Mouse (Mus musculus): ENCODE results near the gene Kif27.

Kif27 gene

GRCm38 (mm10) chr13:58276256-58276655, 82.7 kb downstream of the Kif27 start:
- DNase-seq (ENCODE audit: low spot score) = peak; percentile 39

DNA sequence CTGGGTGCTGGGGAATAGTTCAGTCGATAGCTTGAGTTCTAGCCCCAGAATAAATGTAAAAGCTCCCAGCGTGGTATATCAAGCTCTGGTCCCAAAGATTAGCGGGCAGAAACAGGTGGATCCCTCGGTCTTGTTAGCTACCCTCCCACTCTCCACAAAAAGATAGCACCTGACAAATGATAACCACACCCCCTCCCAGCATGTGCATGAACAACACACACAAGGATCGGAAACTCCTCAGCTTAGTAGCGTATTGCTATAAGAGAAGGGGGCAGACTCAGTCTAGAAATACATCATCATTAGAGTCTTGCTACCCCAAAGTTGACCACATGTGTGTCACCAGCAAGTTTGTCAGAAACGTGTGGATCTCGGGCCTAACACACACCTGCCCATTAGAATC, 83.3 kb downstream of the Kif27 start, which contains the start of gene Gkap1:
Gene Gkap1, minus strand, starts transcription at position 101 of the 400 bp plus-strand sequence.
- DNase-seq (ENCODE audit: low spot score) = no peak

- DNase-seq (ENCODE audit: low spot score) = no peak
Observed at GRCm38 (mm10) chr13:58275076-58275475, 83.8 kb downstream of the Kif27 start.

GRCm38 (mm10) chr13:58274259-58274991, 84.5 kb downstream of the Kif27 start:
- DNase-seq (ENCODE audit: low spot score) = peak; percentile 86

DNA sequence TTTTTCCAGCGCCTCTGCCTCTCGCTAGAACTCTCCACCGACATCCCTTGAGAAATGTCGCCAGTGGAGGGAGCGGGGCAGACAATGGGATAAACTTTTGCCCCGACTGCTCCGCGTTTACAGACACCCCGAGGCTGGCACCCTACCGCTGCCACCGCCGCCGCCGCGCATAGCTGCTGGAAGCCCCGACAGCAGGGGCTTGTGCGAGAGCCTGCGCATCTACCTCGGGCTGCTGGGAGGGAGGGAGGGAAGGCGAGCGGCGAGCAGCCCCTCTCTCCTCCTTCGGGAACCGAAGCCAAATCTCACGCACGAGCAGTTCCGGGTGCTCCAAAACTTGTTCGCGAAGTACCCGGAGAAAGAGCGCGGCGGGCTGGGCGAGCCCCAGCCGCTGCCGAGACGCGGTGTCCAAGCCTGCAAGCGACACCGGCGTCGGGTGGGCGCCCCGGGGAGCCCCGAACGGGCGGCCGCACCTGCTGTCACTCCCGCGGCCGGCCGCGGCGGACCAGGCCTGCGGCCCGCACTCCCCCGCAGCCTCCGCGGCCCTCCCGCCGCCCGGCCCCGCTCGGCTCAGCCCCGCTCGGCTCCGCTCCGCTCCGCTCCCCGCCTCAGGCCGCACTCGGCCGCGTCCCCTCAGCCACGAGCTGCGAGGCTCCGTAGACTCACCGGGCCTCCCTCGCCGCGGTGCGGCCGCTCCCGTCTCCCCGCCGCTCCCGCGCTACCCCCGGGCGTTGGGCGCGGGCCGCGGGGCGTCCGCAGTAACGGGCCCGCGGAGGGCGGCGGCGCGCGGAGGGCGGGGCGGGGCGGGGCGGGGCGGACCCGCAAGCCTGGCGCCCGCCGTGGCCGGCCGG, 85.3 kb downstream of the Kif27 start:
- peak; percentile 49 for DNase-seq (ENCODE audit: low spot score)

- no peak for DNase-seq (ENCODE audit: low spot score)
Observed at GRCm38 (mm10) chr13:58266864-58267263, 92.1 kb downstream of the Kif27 start.

- no peak for DNase-seq (ENCODE audit: low spot score)
Observed at GRCm38 (mm10) chr13:58263546-58263945, 95.4 kb downstream of the Kif27 start.

- DNase-seq (ENCODE audit: low spot score) = no peak
Observed at GRCm38 (mm10) chr13:58261674-58262073, 97.2 kb downstream of the Kif27 start.

GRCm38 (mm10) chr13:58253268-58253667, 105.7 kb downstream of the Kif27 start:
- no peak for DNase-seq (ENCODE audit: low spot score)

GRCm38 (mm10) chr13:58248957-58249356, 110.0 kb downstream of the Kif27 start:
- DNase-seq (ENCODE audit: low spot score) = no peak

Measured in ovary, postnatal 36 days (tissue).